ENCODE assay signal across 17 mouse cellular contexts in the genomic region with DNA sequence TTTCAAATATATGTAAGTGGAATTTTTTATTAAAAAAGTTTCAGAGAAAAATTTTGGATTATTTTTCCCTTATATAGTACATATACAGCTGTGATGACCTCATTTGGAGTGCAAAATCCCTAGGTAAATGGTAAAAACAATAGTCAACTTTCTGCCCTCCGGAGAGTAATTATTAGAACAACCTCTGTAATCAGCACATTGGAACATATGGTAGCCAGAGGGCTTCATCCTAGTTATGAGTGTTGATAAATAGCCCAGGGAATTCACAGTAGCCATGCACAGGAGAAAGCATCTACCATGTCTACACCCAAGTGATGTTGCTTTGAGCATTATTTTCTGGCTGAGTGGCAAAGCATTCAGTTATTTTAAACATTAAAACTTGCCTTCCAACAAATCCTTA.
"Had no signal": no experiment of that assay in that cellular context is flagged by ENCODE, and none has a peak within 500 bp of the region (broad histone marks: within the 10 kb centered on the region; RNA-seq: fewer than 3 reads in every experiment).

No protein-coding gene starts in this region.

- ATAC-seq: lung, postnatal 0 days; midbrain, embryonic 13.5 days; midbrain, embryonic 15.5 days had no signal

- H3K9me3 ChIP-seq: lung, embryonic 15.5 days; megakaryocyte, embryonic 14.5 days; midbrain, embryonic 13.5 days; midbrain, embryonic 15.5 days; neural tube, embryonic 12.5 days; stomach, embryonic 15.5 days had no signal

- H3K4me1 ChIP-seq: lung, embryonic 15.5 days; megakaryocyte, embryonic 14.5 days; midbrain, embryonic 13.5 days; midbrain, embryonic 15.5 days; neural tube, embryonic 12.5 days; stomach, embryonic 15.5 days had no signal

- H3K27ac ChIP-seq: lung, embryonic 15.5 days; macrophage; midbrain, embryonic 13.5 days; midbrain, embryonic 15.5 days; neural tube, embryonic 12.5 days; stomach, embryonic 15.5 days; stomach, postnatal 0 days had no signal

- H3K4me3 ChIP-seq: lung, embryonic 15.5 days; megakaryocyte, embryonic 14.5 days; midbrain, embryonic 13.5 days; midbrain, embryonic 15.5 days; neural tube, embryonic 12.5 days; stomach, embryonic 15.5 days had no signal

- H3K27me3 ChIP-seq: lung, embryonic 15.5 days; megakaryocyte, embryonic 14.5 days; neural tube, embryonic 12.5 days; stomach, embryonic 15.5 days had no signal

- H3K9ac ChIP-seq: lung, embryonic 15.5 days; midbrain, embryonic 13.5 days; midbrain, embryonic 15.5 days; neural tube, embryonic 12.5 days; stomach, embryonic 15.5 days had no signal

- H3K4me2 ChIP-seq: lung, embryonic 15.5 days; midbrain, embryonic 11.5 days; midbrain, embryonic 13.5 days; midbrain, embryonic 15.5 days; neural tube, embryonic 12.5 days; stomach, embryonic 15.5 days had no signal

- H3K36me3 ChIP-seq: lung, embryonic 15.5 days; midbrain, embryonic 13.5 days; midbrain, embryonic 15.5 days; neural tube, embryonic 12.5 days; stomach, embryonic 15.5 days had no signal

- DNase-seq: lung, adult 2 months; lung, postnatal 14 days; lung, postnatal 36 days; right cerebral cortex, postnatal 14 days; thymus, adult 2 months; thymus, postnatal 25 days; thymus, postnatal 4 days had no signal
